Mouse (Mus musculus): ENCODE results near the gene Polr3gl.

- TF ChIP-seq CTCF (IDR thresholded peaks at IDR 0.05; ENCODE audit: low read depth) (no peak), EP300 (IDR thresholded peaks at IDR 0.05; ENCODE audit: low read depth) (0 out of 2 replicates have a peak, but pooled peaks have one; percentile 34)
These were observed 36.0 kb upstream of the Polr3gl start, which contains the start of gene Rbm8a for GRCm38 (mm10) chr3:96629729-96630600.
